Mouse (Mus musculus) lung, postnatal 25 days (tissue): ENCODE measurements at regions not wholly inside any gene's neighbourhood (a gene's known extent, or its start where the extent isn't known, plus 50 kb on each side); places are given as distances from the start of the nearest gene placed in this dataset.

Experiments used
- DNase-seq: peaks from one replicate; pipeline ENCODE4 v3.0.0; 2022; ENCODE audit warnings: low spot score

GRCm38 (mm10) chr9:61862071-61862480 lies 52.3 kb downstream of the Rplp1 start:
- DNase-seq: no peak

- DNase-seq: peak; percentile 74
Observed at GRCm38 (mm10) chr9:61860147-61860546, 54.2 kb downstream of the Rplp1 start.

GRCm38 (mm10) chr9:61859438-61859837 lies 54.9 kb downstream of the Rplp1 start:
- no peak for DNase-seq

DNA sequence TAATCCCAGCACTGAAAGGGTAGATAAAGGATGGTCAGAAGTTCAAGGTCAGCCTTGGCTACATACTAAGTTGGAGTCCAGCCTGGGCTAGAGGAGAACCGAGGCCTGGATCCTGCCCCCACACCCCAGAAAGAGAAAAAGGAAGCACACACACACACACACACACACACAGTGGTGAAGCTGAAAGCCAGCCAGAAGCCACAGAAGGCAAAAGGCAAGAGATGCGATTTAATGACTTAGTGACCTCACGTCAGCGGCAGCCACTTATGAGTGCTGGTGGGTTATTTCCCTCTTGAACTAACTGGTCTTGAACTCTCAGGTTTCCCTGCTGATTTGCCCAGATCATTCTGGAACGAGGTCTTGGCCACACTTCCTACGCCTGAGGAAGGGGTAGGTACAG lies 56.5 kb downstream of the Rplp1 start:
- DNase-seq: no peak

- no peak for DNase-seq
Observed at GRCm38 (mm10) chr9:61856686-61857085, 57.7 kb downstream of the Rplp1 start.

DNA sequence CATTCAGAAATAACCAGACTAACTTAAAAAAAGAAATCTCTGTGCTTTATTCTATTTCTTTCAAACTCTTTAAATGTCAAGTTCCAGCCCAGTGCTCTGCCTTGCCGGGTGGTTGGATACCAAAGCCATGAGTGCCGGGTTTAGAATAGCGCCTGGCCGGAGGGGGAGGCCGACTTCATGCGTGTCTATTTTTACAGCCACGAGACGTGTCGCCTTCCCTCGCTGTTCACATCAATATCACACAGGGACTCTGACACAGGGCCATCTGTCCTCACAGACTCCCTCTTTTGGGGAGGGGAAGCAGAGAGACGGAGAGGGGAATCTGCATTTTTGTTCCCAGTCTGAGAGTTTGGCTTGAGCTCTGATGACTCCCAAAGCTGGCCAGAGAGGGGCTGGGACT lies 58.7 kb downstream of the Rplp1 start:
- no peak for DNase-seq

DNA sequence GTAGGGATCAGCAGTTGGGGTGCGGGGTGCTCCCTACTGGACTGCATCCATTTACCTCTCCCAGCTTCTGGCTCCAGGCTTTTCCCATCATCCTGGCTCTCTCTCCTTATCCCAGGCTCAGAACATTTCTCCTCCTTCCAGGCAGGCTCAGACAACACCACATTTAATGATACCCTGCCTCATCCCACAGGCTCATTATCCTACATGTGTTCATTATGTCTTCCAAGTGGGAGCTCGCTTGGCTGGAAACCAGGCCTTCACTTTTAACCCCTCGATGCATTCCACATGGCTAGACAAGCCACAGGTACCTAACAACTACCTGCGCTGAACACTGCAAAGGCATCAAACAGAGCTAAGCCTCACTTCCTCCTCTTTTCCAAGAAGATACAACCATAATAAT lies 60.5 kb downstream of the Rplp1 start:
- DNase-seq: no peak

GRCm38 (mm10) chr9:61851331-61851730 lies 63.0 kb downstream of the Rplp1 start:
- DNase-seq: no peak

- DNase-seq: no peak
Observed at GRCm38 (mm10) chr9:61848401-61848800, 65.9 kb downstream of the Rplp1 start.

- DNase-seq: no peak
Observed at GRCm38 (mm10) chr9:61847496-61847895, 66.8 kb downstream of the Rplp1 start.

GRCm38 (mm10) chr9:61844645-61845044 lies 69.7 kb downstream of the Rplp1 start:
- peak; percentile 33 for DNase-seq

DNA sequence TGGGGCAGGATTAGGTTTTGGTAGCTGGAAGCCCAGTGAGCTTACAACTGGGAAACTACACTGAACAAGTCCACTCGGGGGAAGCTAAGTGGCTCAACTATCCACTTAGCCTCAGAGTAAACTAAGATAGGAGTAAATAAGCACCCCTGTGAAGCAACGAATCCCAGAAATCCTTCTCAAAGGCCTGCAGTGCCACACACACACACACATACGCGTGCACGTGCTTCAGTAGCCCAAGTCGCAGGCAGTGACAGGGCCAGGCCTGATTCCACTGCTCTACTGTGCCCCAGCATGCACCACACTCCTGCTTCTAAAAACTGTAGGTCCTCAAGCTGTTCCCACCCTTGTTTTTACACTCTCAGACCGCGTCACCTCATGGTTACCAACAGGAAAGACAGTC lies 70.2 kb downstream of the Rplp1 start:
- DNase-seq: peak; percentile 35

GRCm38 (mm10) chr9:61843513-61843912 lies 70.8 kb downstream of the Rplp1 start:
- no peak for DNase-seq

- DNase-seq: no peak
Observed at GRCm38 (mm10) chr9:61842384-61842783, 72.0 kb downstream of the Rplp1 start.

DNA sequence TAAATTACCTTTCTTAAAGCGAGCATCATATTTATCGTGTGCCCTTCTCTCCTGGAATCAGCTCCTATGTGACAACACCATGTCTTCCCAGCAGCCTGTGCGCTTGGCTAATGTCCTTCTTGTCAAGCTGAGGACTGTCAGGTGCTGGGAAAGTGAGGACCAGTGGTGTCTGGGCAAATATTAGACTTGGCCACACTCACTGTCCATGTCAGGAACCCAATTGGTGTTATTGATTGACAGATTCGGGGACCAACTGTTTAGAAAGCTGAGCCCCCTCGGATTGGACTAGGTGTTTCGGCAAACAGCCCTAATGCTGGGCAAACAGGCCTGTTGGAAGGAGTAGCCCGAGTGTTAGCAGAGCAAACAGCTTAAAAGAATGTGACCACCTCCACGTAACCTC lies 73.1 kb downstream of the Rplp1 start:
- DNase-seq: no peak

GRCm38 (mm10) chr9:61840353-61840752 lies 74.0 kb downstream of the Rplp1 start:
- peak; percentile 15 for DNase-seq

DNA sequence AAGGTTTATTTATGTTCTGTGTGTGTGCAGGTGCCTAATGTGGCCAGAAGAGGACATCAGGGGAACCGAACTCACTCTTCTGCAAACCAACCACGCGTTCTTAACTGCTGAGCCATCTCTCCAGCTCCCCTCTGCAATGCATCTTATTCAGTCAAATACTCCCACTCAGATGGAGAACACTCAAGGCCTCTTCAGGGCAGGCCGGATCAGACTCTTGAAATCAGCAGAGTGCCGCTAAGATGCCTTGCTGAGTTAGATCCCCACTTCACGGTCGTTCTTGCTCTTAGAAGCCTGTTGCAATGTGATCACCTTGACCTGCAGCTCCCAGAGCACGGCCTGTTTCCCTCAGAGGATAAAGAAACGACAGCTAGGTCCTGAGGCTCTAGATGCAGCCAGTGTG lies 81.1 kb downstream of the Rplp1 start:
- DNase-seq: peak; percentile 74

GRCm38 (mm10) chr9:61830236-61830635 lies 84.1 kb downstream of the Rplp1 start:
- peak; percentile 69 for DNase-seq

DNA sequence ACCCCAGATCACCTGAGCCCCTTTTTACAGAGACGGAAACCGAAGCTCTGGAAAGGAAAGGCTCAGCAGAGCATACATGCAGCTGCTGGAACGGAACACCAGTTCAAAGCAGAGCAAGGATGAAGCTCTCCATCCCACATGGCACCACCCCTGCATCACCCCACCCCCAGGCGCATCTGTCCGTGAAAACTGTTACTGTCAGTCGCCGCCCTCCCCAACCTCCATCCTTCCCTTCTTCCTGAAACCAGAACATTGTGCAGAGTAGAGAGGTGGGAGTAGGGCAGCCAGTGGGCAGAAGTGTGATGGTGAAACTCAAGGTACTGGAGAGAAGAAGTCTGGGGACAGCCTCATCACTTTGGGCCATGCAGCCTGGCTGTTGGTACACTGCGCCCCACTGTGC lies 84.6 kb downstream of the Rplp1 start:
- no peak for DNase-seq

GRCm38 (mm10) chr9:61829301-61829700 lies 85.0 kb downstream of the Rplp1 start:
- DNase-seq: no peak

DNA sequence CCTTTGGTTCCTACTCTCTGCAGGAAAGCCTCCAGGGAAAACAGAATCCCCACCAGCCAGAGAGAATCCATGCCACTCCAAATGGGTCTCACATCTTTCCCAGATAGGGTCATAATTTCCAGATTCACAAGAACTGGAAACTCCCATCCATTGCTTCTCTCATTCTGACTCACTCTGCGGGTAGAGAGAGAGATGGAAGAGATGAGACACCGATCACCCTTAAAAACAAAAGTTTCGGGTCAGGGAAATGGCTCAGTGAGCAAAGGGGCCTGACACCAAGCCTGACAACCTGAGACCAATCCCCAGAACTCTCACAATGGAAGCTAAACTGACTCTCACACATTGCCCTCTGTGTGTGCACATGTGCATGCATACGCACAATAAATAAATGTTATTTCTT lies 86.6 kb downstream of the Rplp1 start:
- no peak for DNase-seq

GRCm38 (mm10) chr9:61827014-61827413 lies 87.3 kb downstream of the Rplp1 start:
- DNase-seq: no peak

DNA sequence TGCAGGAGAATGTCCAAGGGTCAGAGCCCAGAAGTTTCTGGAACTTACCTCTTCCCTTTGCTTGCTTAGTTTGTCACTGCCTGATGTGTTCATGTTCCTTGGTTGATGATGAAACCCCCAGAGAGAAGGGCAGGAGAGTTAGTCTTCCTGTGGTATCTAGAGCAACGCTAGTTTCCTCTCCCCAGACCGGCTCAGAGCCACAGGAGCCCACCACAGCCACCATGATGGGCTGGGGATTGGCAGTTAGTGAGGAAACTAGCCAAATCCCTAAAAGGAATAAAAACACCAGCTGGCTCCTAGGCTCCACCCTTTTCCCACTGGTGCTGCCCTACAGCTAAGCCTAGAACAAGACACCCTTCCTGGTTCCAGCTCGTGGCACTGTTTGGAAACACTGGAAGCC lies 87.9 kb downstream of the Rplp1 start:
- DNase-seq: no peak

DNA sequence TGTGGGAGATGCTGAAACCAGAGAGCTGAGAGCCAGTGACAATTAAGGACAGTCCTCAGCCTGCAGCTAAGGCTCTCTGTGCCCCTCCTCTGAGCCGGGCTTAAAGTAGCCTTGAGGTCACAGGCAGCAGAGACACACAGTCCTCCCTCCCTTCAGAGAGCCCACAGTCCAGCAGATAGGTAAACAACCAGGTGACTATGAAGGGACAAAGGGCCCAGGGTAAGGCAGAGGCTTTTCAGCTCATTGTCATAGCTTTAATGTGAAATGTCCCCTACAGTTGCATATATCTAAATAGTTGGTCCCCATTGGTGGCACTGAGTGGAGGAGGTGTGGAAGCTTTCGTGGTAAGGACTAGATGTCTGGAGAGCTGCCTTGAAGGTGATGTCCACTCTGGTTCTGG lies 88.5 kb downstream of the Rplp1 start:
- no peak for DNase-seq

DNA sequence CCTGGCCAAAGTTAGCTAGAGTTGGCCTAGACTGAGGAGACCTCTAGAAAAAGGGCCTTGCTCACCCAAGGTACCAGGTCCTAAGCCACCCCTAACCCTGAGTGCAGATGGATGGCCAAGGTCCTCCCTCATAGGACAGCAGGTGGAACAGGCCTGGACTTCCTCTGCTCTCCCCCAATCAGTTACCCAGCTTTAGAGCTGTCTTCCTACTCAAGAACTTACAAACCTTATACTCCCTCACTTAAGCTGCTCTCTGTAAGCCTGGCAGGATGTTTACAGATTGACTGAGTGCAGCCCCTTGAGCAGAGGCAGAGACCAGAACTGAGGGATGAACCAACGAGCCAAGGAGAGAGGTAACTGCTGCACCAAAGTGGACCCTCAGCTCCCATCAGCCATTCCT lies 94.5 kb downstream of the Rplp1 start:
- DNase-seq: no peak
